Mouse (Mus musculus) brain, embryonic 18.5 days (tissue): ENCODE measurements around the gene B020011L13Rik.
"Not testable (repeated sequence)": the region's sequence is repeated elsewhere in the genome, so short reads cannot be mapped to it uniquely, and the experiment has no call there.

Source experiments
- DNase-seq: peaks from one replicate; pipeline ENCODE4 v3.0.0-alpha.2; 2012; ENCODE audit warnings: low read depth, low spot score

B020011L13Rik gene

DNA sequence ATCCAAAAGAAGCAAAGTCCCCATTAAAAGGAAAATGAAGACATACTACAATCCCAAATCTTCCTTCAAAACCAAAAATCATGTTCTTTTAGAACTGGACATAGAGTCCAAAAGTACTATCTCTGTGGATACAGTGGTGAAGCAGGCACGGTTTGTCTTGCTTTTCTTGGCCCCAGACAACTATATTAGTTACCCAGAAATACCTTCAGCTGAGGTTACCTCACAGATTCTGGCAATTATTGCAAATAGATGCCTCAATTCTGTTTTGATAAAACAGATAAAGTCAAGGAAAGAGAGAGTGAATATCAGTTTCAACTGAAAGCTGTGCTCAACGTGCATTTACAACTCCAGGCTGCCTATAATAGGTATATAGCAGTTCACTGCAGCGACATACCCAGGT, at the start of gene B020011L13Rik:
TSS of gene B020011L13Rik (plus strand) at position 301 of the 400 bp plus-strand sequence.
- not testable (repeated sequence) for DNase-seq

DNA sequence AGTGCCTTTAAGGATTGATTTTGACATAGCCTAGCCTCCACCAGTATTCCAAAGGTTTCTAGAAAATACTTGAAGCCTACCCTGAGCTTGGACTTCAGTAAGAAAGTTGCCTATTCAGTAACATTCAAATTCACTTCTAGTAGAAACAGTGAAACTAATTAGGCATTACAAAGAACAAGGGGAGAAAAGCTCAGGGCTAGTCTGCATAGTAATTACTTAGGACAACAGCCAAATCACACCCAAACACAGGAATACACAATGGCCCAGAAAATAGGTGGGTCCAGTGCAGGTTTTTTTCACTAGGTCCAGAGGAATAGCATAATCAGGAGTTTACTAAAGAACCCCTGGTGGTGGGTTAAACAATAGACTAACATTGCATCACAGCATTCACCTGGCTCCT, 35.3 kb downstream of the B020011L13Rik start:
- DNase-seq: not testable (repeated sequence)

DNA sequence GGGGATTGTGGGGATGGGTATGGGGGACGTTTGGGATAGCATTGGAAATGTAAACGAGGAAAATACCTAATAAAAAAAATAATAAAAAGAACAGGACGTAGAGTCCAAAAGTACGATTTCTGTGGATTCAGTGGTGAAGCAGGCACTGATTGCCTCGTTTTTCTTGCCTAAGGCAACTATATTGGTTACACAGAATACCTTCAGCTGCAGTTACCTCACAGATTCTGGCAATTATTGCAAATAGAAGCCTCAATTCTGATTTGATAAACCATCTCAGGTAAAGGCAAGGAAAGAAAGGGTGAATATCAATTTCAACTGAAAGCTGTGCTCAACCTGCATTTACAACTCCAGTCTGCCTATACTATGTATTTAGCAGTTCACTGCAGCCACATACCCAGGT, 48.8 kb downstream of the B020011L13Rik start, which contains the start of gene Gm28360:
TSS of gene Gm28360 (plus strand) at position 301 of the 400 bp plus-strand sequence.
- DNase-seq: not testable (repeated sequence)

DNA sequence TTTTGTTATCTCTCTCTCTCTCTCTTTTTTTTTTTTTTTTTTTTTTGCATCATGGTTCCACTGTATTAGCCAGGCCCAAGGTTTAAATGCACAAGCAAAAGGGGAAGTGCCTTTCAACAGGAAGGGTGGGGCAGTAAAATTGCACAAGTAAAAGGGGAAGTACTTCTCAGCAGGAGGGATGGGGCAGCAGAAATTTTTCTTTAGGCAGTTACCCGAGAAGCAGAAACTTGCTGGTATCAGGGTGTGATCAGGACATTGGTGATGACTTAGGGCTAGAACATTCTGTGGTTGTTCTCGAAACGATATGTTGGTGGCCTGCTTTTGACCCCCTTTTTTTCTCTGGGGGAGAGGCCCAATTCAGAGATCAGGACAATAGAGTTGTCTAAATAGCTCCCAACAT, 70.8 kb downstream of the B020011L13Rik start:
- DNase-seq: not testable (repeated sequence)
